Mouse (Mus musculus) T-helper 17 cell (primary cell): ENCODE measurements around the gene Fjx1.

Source experiments
- in situ Hi-C, 2 experiments: fragments of 300-600 bp; cut with MboI, MseI; formaldehyde crosslinking; loops; 1 replicate in 1 of 2; 2 replicates in 1 of 2; pipeline ENCODE4 v1.15.1; 2025; ENCODE audit warnings: high pct_unique_total_duplicates in 2 of 2

The Fjx1 gene

GRCm38 (mm10) chr2:102451671-102452549 is at the start of gene Fjx1:
TSS of gene Fjx1 (minus strand) at chr2:102452499.
- in situ Hi-C loops, result loop anchor here (5.0 to 10.0 kb wide), 6 partner anchors 45 to 545 kb away; partner anchors contain the start of genes Ldlrad3 (in 1 of the 2) and Trim44 (in 1 of the 2)

DNA sequence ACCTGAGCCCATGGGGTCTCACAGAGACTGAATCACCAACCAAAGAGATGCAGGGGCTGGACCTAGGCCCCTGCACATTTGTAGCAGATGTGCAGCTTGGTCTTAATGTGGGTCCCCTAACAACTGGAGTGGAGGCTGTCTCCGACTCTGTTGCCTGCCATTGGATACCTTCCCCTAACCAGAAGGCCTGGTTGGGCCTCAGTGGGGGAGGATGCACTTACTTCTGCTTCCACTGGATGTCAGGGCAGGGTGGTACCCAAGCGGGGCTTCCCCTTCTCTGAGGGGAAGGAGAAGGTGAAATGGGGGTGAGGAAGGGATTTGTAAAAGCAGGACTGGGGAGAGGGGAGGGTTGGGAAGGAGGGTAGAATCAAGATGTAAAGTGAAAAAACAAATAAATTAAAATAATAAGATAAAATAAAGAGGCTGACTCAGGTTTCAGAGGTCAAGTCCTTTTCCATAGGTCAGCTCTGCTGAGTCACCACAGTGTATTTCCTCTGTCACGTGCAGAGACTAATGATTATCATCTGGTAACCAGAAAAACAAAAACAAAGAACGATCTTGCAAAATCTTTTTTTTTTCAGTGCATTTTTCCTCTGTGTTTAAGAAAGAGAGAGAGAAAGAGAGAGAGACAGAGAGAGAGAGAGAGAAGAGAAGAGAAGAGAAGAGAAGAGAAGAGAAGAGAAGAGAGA is 47.8 kb upstream of the Fjx1 start:
- in situ Hi-C loops, result no loop called here

GRCm38 (mm10) chr2:102480738-102481137 is 28.4 kb upstream of the Fjx1 start:
- in situ Hi-C loops, result no loop called here

DNA sequence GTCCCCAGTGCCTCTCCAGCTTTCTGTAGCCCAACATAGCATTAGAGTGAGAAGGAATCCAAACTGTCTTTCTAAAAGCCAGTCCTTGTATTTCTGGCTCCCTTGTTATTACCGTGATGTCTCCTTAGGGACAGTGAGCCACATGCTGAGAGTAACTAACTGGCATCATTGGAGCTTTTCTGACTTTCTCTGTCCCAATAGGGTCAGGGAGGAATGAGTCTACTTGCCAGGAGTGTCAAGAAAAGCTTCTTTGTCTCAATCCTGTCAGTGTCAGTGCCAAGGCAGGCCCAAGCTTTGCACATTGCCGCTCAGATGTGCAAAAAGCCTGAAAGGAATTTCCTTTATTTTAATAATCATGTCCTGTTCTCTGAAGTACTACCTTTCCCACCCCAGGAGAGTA is 23.8 kb upstream of the Fjx1 start:
- in situ Hi-C loops, result no loop called here

- in situ Hi-C loops, result no loop called here
Observed at GRCm38 (mm10) chr2:102468645-102469044, 16.3 kb upstream of the Fjx1 start.

DNA sequence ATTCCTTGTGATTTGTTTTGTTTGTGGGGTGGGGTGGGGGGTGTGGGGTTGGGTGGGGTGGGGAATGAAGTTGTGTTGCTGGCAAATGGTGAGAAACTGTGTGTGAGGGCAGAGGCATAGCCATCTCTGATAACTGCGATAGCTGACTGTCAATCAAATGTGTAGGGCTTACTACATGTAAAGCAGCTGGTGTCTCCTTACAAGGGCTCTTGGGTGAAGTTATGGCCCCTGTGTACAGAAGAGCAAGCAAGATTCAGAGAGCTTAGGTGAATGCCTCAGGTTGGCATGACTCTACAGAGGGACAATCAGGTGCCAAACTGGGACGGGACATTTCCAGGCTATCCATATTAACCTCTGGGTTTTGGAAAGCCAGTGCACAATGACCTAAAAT is 12.0 kb upstream of the Fjx1 start:
- in situ Hi-C loops, result no loop called here

DNA sequence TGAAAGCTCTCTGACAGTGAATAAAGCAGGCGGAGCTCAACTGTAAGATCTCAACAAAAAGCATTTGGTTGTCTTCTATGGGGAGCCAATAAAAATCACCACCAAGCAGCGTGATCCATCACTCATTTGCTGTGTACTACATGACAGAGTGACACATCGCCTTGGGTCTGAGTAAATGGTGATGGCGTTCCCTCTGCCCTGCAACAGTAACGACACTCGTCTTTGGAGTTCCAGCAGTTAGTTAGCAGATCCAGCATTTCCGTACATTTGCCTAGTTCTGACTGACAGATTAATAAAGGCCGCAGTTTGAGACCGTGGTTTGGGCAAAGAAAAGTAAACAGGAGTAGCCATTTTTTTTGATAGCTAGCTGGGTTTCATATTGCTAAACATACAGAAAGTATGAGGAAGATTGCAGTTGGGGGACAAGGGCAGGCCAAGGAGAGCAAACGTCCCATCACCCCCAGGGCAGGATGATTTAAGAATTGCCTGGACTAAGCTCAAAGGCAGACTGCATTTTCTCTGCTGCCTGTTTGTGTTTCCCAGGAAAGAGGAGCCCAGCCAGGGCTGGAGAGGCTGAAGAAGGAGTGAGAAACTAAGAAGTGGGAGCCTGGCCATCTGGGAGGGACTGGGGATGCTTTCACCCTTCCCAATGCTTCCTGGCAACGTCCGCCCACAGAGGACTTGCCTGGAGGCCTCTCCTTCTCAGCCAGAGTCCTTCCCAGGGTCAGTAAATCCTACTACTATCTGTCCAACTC is 11.5 kb upstream of the Fjx1 start:
- in situ Hi-C loops, result no loop called here

DNA sequence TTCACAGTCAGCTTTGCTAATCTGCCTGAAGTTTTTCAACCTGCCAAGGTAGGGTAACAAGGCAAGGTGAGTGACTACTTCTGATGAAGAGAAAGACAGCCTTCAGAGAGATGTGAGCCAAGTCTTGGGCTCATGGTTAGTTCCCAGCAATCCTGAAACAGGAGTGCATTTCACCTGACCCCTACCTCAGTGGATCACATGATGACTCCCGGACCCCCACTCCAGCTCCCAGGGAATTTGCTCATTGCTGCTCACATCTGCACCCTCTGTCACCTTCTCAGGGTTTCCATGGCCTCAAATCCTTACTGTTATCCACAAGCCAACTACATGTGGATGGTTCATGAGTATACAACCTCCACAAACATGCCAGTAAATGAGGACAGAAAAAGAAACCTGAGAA is 9.2 kb upstream of the Fjx1 start:
- in situ Hi-C loops, result no loop called here

DNA sequence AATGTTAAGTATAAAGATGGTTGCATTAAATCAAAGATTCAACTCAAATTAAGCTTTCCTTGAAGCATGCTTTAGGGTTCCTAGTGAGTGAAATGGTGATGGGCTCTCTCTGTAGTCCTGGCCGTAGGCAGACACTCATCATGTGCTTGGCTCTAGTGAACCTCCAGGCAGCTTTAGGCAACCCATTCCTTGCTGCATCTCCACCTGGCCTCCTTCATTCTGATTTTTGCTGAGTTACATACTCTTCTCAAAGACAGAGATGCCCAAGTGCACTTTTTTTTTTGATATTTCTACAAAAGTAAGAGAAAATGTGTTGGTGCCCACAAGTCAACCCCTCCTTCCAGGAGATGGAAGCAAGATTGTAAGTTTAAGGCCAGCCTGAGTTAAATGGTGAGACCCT is 2.8 kb upstream of the Fjx1 start:
- in situ Hi-C loops, result loop anchor here in 1 of 2 experiments (10.0 kb wide), 1 partner anchor 270 kb away; the partner anchor contains the start of gene Ldlrad3

DNA sequence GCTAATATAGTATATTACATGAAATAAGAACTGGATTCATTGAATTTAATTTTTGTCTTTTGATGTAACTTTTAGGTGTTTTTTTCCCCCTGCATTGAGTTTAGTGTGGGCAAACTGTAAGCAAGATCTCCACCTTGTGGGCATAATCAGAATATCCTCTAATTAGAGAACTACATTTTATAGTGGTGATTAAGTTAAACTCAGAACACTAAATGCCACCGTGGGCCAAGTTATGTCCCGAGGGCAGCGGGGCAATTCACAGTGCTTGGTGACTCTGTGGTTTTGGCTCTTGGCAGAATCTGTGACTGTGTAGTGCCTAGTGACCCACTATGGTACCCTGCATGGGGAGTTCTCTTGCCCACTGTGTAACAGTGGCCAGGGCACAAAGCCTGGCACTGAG is 1.1 kb upstream of the Fjx1 start:
- in situ Hi-C loops, result loop anchor here (5.0 to 10.0 kb wide), 6 partner anchors 46 to 546 kb away; partner anchors contain the start of genes Ldlrad3 (in 1 of the 2) and Trim44 (in 1 of the 2)

DNA sequence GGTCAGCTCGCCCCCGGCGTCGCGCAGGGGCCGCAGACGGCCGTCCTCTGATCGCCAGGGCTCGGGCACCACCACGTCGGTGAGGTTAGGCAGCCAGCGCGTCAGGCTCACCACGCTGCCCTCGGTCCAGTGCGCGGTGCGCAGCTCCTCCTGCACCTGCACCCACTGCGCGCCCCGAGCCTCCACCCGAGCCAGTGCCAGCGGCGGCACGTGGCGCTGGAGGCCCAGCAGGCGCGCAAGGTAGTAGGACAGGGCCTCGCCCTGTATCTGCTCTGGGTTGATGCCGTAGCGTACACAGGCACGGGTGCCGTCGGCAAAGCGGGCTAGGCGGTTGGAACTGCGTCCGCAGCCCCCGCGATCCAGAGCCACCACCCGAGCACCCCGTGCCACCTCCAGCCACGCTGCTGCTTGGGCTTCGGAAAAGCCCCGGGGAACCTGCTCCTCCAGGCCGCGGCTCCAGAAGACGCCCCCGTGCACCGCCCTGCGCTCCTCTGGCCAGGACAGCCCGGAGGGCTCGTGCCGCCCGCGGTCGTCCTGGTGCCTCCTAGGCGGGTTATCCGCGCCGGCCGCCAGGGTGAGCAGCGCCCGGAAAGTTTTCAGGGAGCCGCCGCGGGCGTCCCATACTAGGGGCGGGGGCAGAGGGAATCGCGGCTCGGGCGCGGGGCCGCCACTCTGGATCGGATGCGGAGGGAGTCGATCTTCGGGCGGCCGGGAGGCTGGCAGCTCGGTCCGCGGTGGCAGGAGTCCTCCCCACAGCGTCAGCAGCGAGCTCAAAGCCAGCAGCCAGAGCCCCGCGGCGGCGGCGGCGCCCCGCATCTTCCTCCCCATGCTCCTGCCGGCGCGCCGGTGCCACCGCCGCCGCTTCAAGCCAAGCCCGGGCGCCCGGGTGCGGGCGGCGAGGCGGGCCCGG is 1.3 kb downstream of the Fjx1 start:
- in situ Hi-C loops, result loop anchor here (5.0 to 10.0 kb wide), 6 partner anchors 44 to 544 kb away; partner anchors contain the start of genes Ldlrad3 (in 1 of the 2) and Trim44 (in 1 of the 2)

DNA sequence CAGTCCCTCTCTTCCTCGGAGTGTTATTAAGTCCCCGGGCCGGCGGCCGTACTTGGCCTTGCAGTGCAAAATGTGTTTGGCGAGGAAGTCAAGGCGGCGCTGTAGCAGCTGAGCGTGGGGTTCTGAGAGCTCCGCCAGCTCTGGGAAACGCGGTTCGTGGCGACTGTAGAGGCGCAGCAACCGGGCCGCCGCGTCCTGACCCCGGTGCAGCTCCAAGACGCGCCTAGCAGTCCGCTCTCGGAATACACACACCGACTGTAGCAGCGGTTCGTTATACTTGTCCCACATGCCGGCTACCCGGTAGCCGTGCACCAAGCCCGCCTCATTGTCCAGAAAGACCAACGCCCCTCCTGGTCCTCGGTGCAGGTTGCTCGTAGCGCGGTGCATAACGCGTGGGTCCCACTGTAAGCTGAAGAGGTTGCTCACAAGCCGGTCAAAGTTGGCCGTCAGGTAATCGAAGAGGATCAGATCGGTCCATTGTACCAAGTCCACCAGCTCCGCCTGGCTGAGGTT is 2.0 kb downstream of the Fjx1 start:
- in situ Hi-C loops, result loop anchor here (5.0 to 10.0 kb wide), 6 partner anchors 43 to 543 kb away; partner anchors contain the start of genes Ldlrad3 (in 1 of the 2) and Trim44 (in 1 of the 2)

- in situ Hi-C loops, result loop anchor here (5.0 to 10.0 kb wide), 7 partner anchors 37 to 542 kb away; partner anchors contain the start of genes Ldlrad3 (in 1 of the 2) and Trim44 (in 1 of the 2)
Observed at GRCm38 (mm10) chr2:102449630-102450247, 2.6 kb downstream of the Fjx1 start.

DNA sequence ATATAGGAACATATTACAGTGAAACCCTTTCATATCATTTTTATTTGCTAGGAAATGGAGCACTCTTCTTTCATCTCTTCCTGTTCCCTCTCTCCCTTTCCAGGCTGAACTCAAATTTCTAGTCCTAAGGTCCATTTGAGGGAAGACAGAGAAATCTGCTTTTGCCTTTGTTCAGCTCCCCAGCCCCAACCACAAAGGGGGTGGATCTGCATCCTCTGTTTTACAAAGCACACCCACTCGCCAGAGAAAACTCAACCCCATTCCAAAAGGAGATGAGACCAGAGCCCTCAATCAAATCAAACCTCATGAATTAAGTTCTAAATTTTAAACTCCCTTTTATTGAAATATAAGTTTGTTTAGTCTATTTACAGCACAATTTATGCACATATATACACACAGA is 3.2 kb downstream of the Fjx1 start:
- in situ Hi-C loops, result loop anchor here in 1 of 2 experiments (5.0 kb wide), 1 partner anchor 37 kb away; no protein-coding TSS in a partner anchor

GRCm38 (mm10) chr2:102447831-102448230 is 4.5 kb downstream of the Fjx1 start:
- in situ Hi-C loops, result loop anchor here in 1 of 2 experiments (5.0 kb wide), 1 partner anchor 36 kb away; no protein-coding TSS in a partner anchor

DNA sequence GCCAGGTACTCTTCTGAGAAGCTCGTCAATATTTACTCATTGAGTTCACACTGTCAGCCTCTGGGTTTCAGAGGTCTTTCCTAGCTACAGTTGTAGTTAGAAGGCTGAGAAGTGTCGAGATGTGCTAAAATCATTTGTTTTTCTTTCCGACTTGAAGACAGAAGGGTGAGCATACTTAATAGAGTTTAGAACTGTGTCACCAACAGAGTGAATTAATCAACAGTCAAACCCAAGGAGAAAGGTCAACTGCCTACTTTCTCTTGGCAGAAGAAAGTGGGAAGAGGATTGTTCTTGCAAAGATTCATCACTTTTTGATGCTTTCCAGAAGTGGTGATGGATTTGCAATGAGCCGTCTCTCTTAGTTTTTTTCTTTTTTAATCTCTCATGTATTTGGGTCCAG is 5.4 kb downstream of the Fjx1 start:
- in situ Hi-C loops, result loop anchor here in 1 of 2 experiments (5.0 kb wide), 1 partner anchor 35 kb away; no protein-coding TSS in a partner anchor

GRCm38 (mm10) chr2:102437357-102438030 is 14.8 kb downstream of the Fjx1 start:
- in situ Hi-C loops, result loop anchor here in 1 of 2 experiments (10.0 kb wide), 1 partner anchor 403 kb away; no protein-coding TSS in a partner anchor

- in situ Hi-C loops, result loop anchor here in 1 of 2 experiments (10.0 kb wide), 1 partner anchor 399 kb away; no protein-coding TSS in a partner anchor
Observed at GRCm38 (mm10) chr2:102433879-102434278, 18.4 kb downstream of the Fjx1 start.
